ENCODE assay signal across 10 mouse cellular contexts in the genomic region with DNA sequence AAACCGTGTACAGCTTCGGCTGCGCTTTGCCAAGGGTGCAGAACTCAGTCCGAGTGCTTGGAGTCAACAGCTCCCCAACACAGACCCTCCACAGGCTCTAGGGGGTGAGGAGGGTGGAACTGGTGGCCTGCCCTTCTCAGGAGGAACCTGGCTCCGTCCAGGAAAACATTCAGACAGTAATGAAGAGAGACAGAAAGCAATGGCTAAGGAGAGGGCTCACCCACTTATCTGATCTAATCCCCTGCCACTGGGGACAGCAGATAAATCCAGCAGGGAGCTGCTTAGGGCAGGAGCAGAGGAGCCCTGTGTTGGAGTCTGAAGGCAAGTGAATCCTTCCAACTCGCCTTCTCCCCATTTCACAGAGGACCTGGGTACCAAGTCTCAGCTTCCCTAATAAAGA.
A peak's percentile ranks its signal among the peaks of the same experiment; 100 is the strongest.
DNase-seq lines count a peak whose midpoint lies in the region; ATAC-seq lines count a peak whose summit lies in the region.
"Had no signal": no experiment of that assay in that cellular context is flagged by ENCODE, and none has a peak within 500 bp of the region (broad histone marks: within the 10 kb centered on the region; RNA-seq: fewer than 3 reads in every experiment).

No protein-coding gene starts in this region.

- H3K4me2 ChIP-seq in kidney, embryonic 15.5 days, result peak overlapping the region; percentile 55
- peak overlapping the region; percentile 33; the same call in 1 of the 2 replicates for H3K4me2 ChIP-seq in forebrain, embryonic 14.5 days (ENCODE audit: low read length)
- H3K4me2 ChIP-seq in intestine, embryonic 15.5 days (replicated peaks), result peak overlapping the region; percentile 28
- H3K4me2 ChIP-seq in neural tube, embryonic 13.5 days, result peak overlapping the region; percentile 51
- H3K4me2 ChIP-seq: liver, embryonic 15.5 days had no signal

- H3K27me3 ChIP-seq in kidney, embryonic 15.5 days, result peaks cover 24% of the 10 kb centered on the region
- no peaks in the 10 kb centered on the region; the same call in 1 of the 2 replicates for H3K27me3 ChIP-seq in forebrain, embryonic 14.5 days (replicated peaks; ENCODE audit: control insufficient read depth, insufficient read depth, low read length)
- peaks cover 2% of the 10 kb centered on the region; the same call in 1 of the 2 replicates for H3K27me3 ChIP-seq in intestine, embryonic 15.5 days (replicated peaks)
- 0 out of 2 replicates have a peak, but pooled peaks cover 7% of the 10 kb centered on the region for H3K27me3 ChIP-seq in neural tube, embryonic 13.5 days

- H3K27ac ChIP-seq in kidney, embryonic 15.5 days, result no peak overlapping the region
- no peak overlapping the region for H3K27ac ChIP-seq in forebrain, embryonic 14.5 days (ENCODE audit: low read depth, low read length)
- H3K27ac ChIP-seq in intestine, embryonic 15.5 days, result no peak overlapping the region
- peak overlapping the region; percentile 80 for H3K27ac ChIP-seq in neural tube, embryonic 13.5 days (replicated peaks)
- H3K27ac ChIP-seq: liver, embryonic 15.5 days had no signal

- H3K9me3 ChIP-seq in kidney, embryonic 15.5 days (replicated peaks), result no peaks in the 10 kb centered on the region
- no peaks in the 10 kb centered on the region for H3K9me3 ChIP-seq in forebrain, embryonic 14.5 days (replicated peaks; ENCODE audit: control insufficient read depth, low read length)
- no peaks in the 10 kb centered on the region for H3K9me3 ChIP-seq in intestine, embryonic 15.5 days
- no peaks in the 10 kb centered on the region for H3K9me3 ChIP-seq in neural tube, embryonic 13.5 days
- H3K9me3 ChIP-seq: liver, embryonic 15.5 days had no signal

- no peaks in the 10 kb centered on the region for H3K36me3 ChIP-seq in kidney, embryonic 15.5 days
- no peaks in the 10 kb centered on the region for H3K36me3 ChIP-seq in forebrain, embryonic 14.5 days (ENCODE audit: control insufficient read depth, insufficient read depth, low read length)
- no peaks in the 10 kb centered on the region for H3K36me3 ChIP-seq in intestine, embryonic 15.5 days
- H3K36me3 ChIP-seq in neural tube, embryonic 13.5 days, result no peaks in the 10 kb centered on the region
- H3K36me3 ChIP-seq: liver, embryonic 15.5 days had no signal

- 0 out of 2 replicates have a peak overlapping the region, but pooled peaks have one; percentile 34 for H3K9ac ChIP-seq in kidney, embryonic 15.5 days
- no peak overlapping the region for H3K9ac ChIP-seq in forebrain, embryonic 14.5 days (ENCODE audit: low read length)
- no peak overlapping the region for H3K9ac ChIP-seq in intestine, embryonic 15.5 days
- H3K9ac ChIP-seq in neural tube, embryonic 13.5 days, result peak overlapping the region; percentile 9
- H3K9ac ChIP-seq: liver, embryonic 15.5 days had no signal

- peak overlapping the region; percentile 24 for H3K4me3 ChIP-seq in kidney, embryonic 15.5 days (replicated peaks)
- H3K4me3 ChIP-seq in forebrain, embryonic 14.5 days (ENCODE audit: low read depth, low read length), result no peak overlapping the region
- H3K4me3 ChIP-seq in intestine, embryonic 15.5 days (replicated peaks), result no peak overlapping the region
- peak overlapping the region; percentile 21; the same call in 1 of the 2 replicates for H3K4me3 ChIP-seq in neural tube, embryonic 13.5 days
- H3K4me3 ChIP-seq: liver, embryonic 15.5 days had no signal

- no peak for DNase-seq in kidney, postnatal 14 days
- DNase-seq in forebrain, embryonic 14.5 days (ENCODE audit: low spot score), result no peak
- DNase-seq in layer of hippocampus, adult 8-10 months (ENCODE audit: low spot score in 2 of 2), result no peak
- no peak for DNase-seq in thymus, postnatal 14 days
- DNase-seq in c-Kit-positive CD71-positive TER-119-positive erythroid progenitor cells, embryonic 14.5 days (ENCODE audit: low spot score), result no peak
- DNase-seq: cerebellum, postnatal 14 days had no signal

- ATAC-seq in kidney, embryonic 15.5 days (replicated peaks; ENCODE audit: low FRiP score), result no peak
- no peak for ATAC-seq in forebrain, embryonic 14.5 days
- ATAC-seq in intestine, embryonic 15.5 days, result no peak
- peak; percentile 54; the same call in 1 of the 2 replicates for ATAC-seq in neural tube, embryonic 13.5 days (ENCODE audit: low read depth)

- WGBS in kidney, embryonic 15.5 days, result 34% methylated on average over 6 of the region's 6 CpGs
- WGBS in forebrain, embryonic 14.5 days, result 47% methylated on average over 6 of the region's 6 CpGs
- 32% methylated on average over 6 of the region's 6 CpGs for WGBS in intestine, embryonic 15.5 days
- 41% methylated on average over 6 of the region's 6 CpGs for WGBS in neural tube, embryonic 13.5 days

- peaks cover 21% of the 10 kb centered on the region for H3K4me1 ChIP-seq in kidney, embryonic 15.5 days
- peaks cover 7% of the 10 kb centered on the region; the same call in 1 of the 2 replicates for H3K4me1 ChIP-seq in forebrain, embryonic 14.5 days (ENCODE audit: control insufficient read depth, insufficient read depth, low read length)
- no peaks in the 10 kb centered on the region for H3K4me1 ChIP-seq in intestine, embryonic 15.5 days (replicated peaks)
- H3K4me1 ChIP-seq in neural tube, embryonic 13.5 days (replicated peaks), result peaks cover 34% of the 10 kb centered on the region
- H3K4me1 ChIP-seq: liver, embryonic 15.5 days had no signal

Comparison
In these comparisons a context has a peak if more than half of its experiments do, and no peak if none do; other contexts are left out.
1. H3K4me3 ChIP-seq: peak in kidney, embryonic 15.5 days (single experiment) and neural tube, embryonic 13.5 days (single experiment); none in forebrain, embryonic 14.5 days (single experiment) and intestine, embryonic 15.5 days (single experiment).
2. H3K9ac ChIP-seq: peak in kidney, embryonic 15.5 days (single experiment) and neural tube, embryonic 13.5 days (single experiment); none in forebrain, embryonic 14.5 days (single experiment) and intestine, embryonic 15.5 days (single experiment).
3. Peak in every context shown above with its lines, with median percentiles within 50 percentile points of each other: H3K4me2 ChIP-seq.